Mouse (Mus musculus) CH12.LX (cell line): ENCODE data around the gene Epc2.
"Not testable (repeated sequence)": the region's sequence is repeated elsewhere in the genome, so short reads cannot be mapped to it uniquely, and the experiment has no call there.

Source experiments
- CTCF ChIP-seq, 2 experiments: IDR thresholded peaks in 1 of 2; conservative IDR thresholded peaks in 1 of 2; 2 replicates each; pipeline ENCODE4 v1.5.1; 2011 to 2012; ENCODE audit warnings: low read depth in 2 of 2, low read length in 2 of 2, improper control_type of control experiment in 1 of 2, inconsistent platforms in 1 of 2, mild to moderate bottlenecking in 1 of 2, moderate library complexity in 1 of 2
- GABPA ChIP-seq: IDR thresholded peaks from 2 replicates; pipeline ENCODE4 v1.6.1; 2012; ENCODE audit warnings: low read depth, low read length, improper control_type of control experiment, inconsistent platforms; ENCODE audit not compliant: insufficient replicate concordance

- not testable (repeated sequence) for TF ChIP-seq GABPA; CTCF (conservative IDR thresholded peaks at IDR 0.05 in 1 of 2, IDR thresholded peaks at IDR 0.05 in 1 of 2; ENCODE audit: low read depth in 2 of 2, low read length in 2 of 2)
Observed at GRCm38 (mm10) chr2:49505151-49505550, 53.9 kb downstream of the Epc2 start.
